Comparison of ENCODE assay signal across 21 mouse cellular contexts in the genomic region with DNA sequence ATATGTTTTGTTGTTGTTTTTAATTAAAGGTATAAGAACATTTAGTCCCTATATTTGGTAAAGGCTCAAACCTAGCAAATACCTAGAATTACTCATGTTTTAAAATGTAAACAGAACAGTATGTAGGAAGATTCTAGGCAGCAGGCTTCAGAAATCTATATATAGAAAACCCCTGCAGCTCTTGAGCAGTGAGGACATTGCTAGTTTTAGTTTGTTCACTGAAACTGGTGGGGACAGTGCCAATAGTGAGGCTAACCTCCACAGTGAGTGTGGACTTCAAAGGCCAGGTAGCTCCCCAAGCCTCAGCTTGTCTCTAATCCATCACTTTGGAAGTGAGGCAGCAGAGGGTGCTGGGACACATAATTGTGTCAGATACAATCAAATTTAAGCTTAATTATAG.
"Had no signal": no experiment of that assay in that cellular context is flagged by ENCODE, and none has a peak within 500 bp of the region (broad histone marks: within the 10 kb centered on the region; RNA-seq: fewer than 3 reads in every experiment).

No protein-coding gene starts in this region.

- H3K4me3 ChIP-seq: lung, embryonic 15.5 days; megakaryocyte, embryonic 14.5 days; midbrain, embryonic 12.5 days; myocyte; neural tube, embryonic 13.5 days; neural tube, embryonic 15.5 days had no signal

- H3K27me3 ChIP-seq: lung, embryonic 15.5 days; megakaryocyte, embryonic 14.5 days; midbrain, embryonic 12.5 days; neural tube, embryonic 13.5 days; neural tube, embryonic 15.5 days had no signal

- H3K4me1 ChIP-seq: lung, embryonic 15.5 days; megakaryocyte, embryonic 14.5 days; midbrain, embryonic 12.5 days; neural tube, embryonic 13.5 days; neural tube, embryonic 15.5 days had no signal

- H3K27ac ChIP-seq: lung, embryonic 15.5 days; macrophage; midbrain, embryonic 12.5 days; neural tube, embryonic 13.5 days; neural tube, embryonic 15.5 days had no signal

- DNase-seq: lung, adult 2 months; lung, postnatal 14 days; lung, postnatal 36 days; midbrain, embryonic 14.5 days; retina, postnatal 1 day; right cerebral cortex, adult 18-20 months; right cerebral cortex, postnatal 25 days; right cerebral cortex, postnatal 4 days; spleen, adult 18-20 months; thymus, adult 18-20 months; thymus, postnatal 14 days; thymus, postnatal 36 days had no signal

- H3K4me2 ChIP-seq: lung, embryonic 15.5 days; midbrain, embryonic 12.5 days; neural tube, embryonic 13.5 days; neural tube, embryonic 15.5 days had no signal

- H3K9me3 ChIP-seq: lung, embryonic 15.5 days; megakaryocyte, embryonic 14.5 days; midbrain, embryonic 12.5 days; neural tube, embryonic 13.5 days; neural tube, embryonic 15.5 days had no signal

- ATAC-seq: lung, postnatal 0 days; midbrain, embryonic 16.5 days had no signal

- H3K36me3 ChIP-seq: lung, embryonic 15.5 days; midbrain, embryonic 12.5 days; neural tube, embryonic 13.5 days; neural tube, embryonic 15.5 days had no signal

- H3K9ac ChIP-seq: lung, embryonic 15.5 days; midbrain, embryonic 12.5 days; neural tube, embryonic 13.5 days; neural tube, embryonic 15.5 days had no signal
